Mouse (Mus musculus): ENCODE measurements at regions not wholly inside any gene's neighbourhood (a gene's known extent, or its start where the extent isn't known, plus 50 kb on each side); places are given as distances from the start of the nearest gene placed in this dataset.

DNA sequence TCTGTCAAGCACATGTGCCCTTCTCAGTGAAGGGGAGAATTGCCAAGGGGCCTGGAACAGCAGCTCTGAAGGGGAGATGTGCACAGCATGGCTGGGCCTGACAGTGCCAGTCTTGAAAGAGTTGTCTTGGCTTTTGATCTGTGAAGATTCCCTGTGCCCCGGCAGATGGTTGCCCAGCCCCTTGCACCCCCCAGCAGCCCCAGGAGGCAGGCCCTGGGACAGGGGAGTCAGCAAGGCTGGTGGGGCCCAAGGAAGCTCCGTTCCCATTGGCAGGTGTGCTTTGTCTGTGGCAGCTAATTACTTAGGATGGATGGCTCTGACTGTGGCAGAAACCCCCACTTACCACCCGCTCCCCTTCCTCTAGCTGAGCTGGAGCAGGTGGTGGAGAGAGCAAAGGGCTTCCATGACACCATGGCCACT lies 58.6 kb downstream of the Tspan17 start:
- no peak for DNase-seq

- DNase-seq, result no peak
These were observed 62.0 kb downstream of the Tspan17 start for GRCm38 (mm10) chr13:54851131-54851530.

- peak; percentile 55 for DNase-seq
These were observed 66.4 kb downstream of the Tspan17 start for GRCm38 (mm10) chr13:54855333-54856238.

DNA sequence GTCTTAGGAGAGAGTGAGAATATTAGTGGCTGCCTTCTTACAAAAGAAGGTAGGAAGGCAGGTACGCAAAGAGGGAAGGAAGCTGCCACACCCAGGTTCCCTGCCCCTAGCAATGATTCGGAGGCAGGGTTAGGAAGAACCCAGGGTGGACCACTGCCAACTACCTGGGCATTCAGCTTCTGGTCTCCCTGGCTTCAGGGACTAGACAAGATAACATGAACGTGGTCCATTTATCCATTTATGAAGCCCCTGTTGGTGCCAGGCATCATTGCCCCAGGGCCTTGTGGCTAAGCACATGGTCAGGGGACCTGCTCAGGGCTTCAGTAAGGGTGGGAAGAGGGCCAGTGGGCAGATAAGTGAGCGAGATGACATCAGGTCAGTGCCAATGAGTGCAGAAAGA lies 73.8 kb downstream of the Tspan17 start:
- DNase-seq, result no peak

- DNase-seq, result no peak
These were observed 74.9 kb downstream of the Tspan17 start for GRCm38 (mm10) chr13:54864048-54864447.

- no peak for DNase-seq
These were observed 77.2 kb upstream of the Unc5a start for GRCm38 (mm10) chr13:54872004-54872403.

- DNase-seq, result no peak
These were observed 75.3 kb upstream of the Unc5a start for GRCm38 (mm10) chr13:54873882-54874281.

DNA sequence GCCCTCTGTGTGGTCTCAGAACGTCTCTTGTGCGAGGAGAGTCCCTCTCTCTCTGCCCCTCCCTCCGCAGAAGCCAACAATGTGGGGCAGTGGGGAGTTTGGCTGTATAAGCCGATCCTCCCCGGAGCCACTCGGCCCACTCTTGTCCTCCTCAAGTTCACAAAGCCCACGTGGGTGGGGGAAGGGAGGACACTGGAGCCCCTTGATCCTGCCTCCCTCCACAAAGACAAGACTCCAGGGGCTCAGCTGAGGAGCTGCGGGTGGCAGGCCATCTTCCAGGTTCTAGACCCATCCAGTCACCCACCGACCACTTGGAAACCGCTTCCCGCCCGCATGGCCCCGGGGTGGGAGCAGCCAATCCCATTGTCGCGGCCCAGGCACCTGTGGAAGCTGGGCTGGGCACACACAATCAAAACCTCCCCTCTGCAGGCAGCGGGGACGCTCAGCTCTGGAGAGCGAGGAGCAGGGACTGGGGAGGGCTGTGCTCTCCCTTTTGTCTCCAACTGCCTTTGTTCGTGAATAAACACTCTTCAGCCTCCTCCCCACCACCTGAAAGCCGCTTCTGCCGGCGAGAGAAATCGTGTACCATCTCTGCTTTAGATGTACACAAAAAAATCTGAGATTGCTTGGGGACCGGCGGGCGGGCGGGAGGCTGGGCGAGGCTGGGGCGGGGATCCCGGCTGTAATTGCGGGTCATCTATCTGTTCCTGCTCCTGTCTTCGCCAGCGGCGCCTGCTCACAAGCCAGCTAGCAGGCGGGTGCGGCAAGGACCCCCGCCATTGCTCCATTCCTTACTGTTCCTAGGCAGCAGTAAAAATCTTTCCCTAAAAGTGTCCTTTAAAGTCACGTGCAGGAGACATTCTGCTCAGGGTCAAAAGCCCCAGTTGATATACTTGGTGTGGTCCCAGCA lies 74.7 kb upstream of the Unc5a start:
- no peak for DNase-seq

- no peak for DNase-seq
These were observed 72.7 kb upstream of the Unc5a start for GRCm38 (mm10) chr13:54876556-54876955.

DNA sequence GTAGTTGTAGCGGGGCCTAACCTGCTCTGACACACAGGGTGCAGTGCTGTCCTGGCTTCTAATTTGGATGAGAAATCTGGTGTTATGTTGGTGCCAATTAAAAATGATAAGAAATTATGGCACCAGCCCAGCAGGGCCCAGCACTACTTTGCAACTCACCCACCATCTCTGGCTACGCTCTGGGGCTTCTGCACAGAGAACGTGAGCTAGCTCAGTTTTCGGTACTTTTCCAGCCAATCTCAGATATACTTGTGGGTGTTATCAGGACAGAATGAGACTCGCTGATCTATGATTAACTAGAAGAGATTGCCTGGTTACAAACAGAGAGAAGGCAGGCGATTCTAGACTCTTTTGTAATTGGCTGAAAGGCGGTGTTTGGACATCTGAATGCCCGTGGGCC lies 71.6 kb upstream of the Unc5a start:
- no peak for DNase-seq

GRCm38 (mm10) chr13:54879325-54879724 lies 69.9 kb upstream of the Unc5a start:
- peak; percentile 46 for DNase-seq

- peak; percentile 52 for DNase-seq
These were observed 69.0 kb upstream of the Unc5a start for GRCm38 (mm10) chr13:54880204-54880603.

GRCm38 (mm10) chr13:54882781-54883180 lies 66.4 kb upstream of the Unc5a start:
- no peak for DNase-seq

- no peak for DNase-seq
These were observed 65.2 kb upstream of the Unc5a start for GRCm38 (mm10) chr13:54883748-54884708.

DNA sequence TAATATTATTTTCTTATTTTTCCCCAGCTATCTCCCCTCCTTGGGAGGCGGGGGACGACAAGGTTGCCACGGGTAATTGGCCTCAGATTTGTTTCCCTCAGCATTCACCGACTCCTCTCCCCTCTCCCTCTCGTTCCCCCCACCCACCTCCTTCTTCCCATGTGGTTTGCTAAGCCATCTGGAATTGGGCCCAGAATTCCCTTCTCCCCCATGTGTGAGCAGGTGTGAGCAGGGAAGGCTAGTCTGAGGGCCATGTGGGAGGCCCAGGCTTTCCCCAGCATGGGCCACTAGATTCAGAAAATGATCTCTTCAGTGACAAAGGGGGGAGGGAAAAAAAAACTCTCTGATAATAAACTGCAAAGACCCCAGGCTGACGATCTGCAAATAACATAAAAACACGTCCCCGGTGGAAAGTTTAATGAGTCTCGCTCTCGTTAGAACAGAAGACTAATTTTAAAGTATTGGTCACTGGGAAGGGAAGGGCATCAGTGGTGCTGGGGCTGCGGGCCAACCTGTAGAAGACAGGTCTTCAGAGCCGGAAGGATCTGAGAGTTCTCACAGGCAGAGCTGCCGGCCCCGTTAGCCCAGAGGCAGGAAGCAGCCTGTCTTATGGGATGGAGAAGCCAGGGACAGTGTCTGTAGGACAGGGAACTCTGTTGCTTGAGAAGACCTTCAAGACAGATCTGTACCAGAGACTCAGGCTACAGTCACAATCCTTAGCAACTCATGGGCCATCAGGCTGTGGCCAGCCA lies 64.3 kb upstream of the Unc5a start:
- DNase-seq, result peak; percentile 77

- no peak for DNase-seq
These were observed 61.8 kb upstream of the Unc5a start for GRCm38 (mm10) chr13:54887366-54887921.

DNA sequence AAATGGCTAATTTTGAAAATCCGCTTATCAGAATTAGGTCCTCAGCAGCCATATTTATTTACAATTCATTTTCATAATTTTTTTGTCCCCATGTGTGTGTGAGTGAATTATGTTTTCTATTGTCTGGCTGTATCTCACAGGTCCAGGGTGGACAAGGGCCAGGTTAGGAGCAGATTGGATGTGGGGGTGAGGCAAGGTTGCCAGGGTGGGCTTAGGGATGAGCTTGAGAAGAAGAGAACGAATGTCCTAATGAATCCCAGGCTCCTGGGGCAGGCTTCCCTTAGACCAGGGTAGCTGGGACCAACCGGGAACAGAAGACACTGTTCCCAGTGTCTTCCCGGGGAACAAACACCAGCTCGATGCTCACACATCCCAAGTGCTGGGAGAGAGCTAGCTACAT lies 61.2 kb upstream of the Unc5a start:
- DNase-seq, result no peak

DNA sequence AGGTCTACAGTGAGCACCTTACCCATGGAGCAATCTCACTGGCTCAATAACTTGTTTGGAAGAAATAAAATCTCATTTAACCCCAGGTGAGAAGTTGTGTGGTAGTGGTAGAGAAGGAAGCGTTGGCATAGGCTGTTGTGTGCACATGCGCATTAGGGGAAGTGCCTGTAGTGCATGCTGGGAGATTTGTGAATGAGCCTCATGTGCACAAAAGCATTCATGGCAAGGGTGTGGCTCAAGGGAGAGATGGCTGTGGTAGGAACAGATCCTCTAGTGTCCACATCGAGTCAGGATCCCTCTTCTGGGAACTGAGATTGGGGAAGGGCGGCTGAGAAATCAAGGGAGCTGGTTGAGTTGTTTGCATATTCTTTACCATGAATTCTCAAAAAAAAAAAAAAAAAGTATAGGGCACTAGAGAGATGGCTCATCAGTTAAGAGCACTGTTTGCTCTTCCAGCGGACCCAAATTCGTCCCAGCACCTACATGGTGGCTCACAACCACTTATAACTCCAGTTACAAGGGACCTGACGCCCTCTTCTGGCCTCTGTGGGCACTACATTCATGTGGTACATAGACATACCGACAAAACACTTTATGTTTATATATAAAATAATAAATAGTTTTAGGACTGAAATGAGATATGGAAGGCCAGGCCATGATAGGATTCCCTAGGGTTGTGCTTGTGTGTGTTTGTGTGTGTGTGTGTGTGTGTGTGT lies 59.4 kb upstream of the Unc5a start:
- DNase-seq, result no peak

- DNase-seq, result no peak
These were observed 56.6 kb upstream of the Unc5a start for GRCm38 (mm10) chr13:54892572-54892971.

GRCm38 (mm10) chr13:54893651-54894050 lies 55.6 kb upstream of the Unc5a start:
- DNase-seq, result no peak

- DNase-seq, result peak; percentile 85
These were observed 53.2 kb upstream of the Unc5a start for GRCm38 (mm10) chr13:54895981-54896380.

Measured in cerebellum, adult 9-11 months (tissue).